Mouse (Mus musculus): ENCODE measurements around the gene Rps9.
"Not testable (repeated sequence)": the region's sequence is repeated elsewhere in the genome, so short reads cannot be mapped to it uniquely, and the experiment has no call there.

The Rps9 gene

GRCm38 (mm10) chr7:3698471-3698870 lies 5.3 kb upstream of the Rps9 start:
- DNase-seq: no peak

GRCm38 (mm10) chr7:3703148-3703878 lies 480 bp upstream of the Rps9 start:
- no peak for DNase-seq

- no peak for DNase-seq
Measured at GRCm38 (mm10) chr7:3704475-3704874, 682 bp downstream of the Rps9 start.

- DNase-seq: peak; percentile 92
Measured at GRCm38 (mm10) chr7:3705461-3705860, 1.7 kb downstream of the Rps9 start.

GRCm38 (mm10) chr7:3705911-3706310 lies 2.1 kb downstream of the Rps9 start:
- DNase-seq: peak; percentile 90

GRCm38 (mm10) chr7:3706343-3706934 lies 2.6 kb downstream of the Rps9 start:
- peak; percentile 94 for DNase-seq

- DNase-seq: peak; percentile 96
Measured at GRCm38 (mm10) chr7:3707027-3707426, 3.2 kb downstream of the Rps9 start.

- peak; percentile 68 for DNase-seq
Measured at GRCm38 (mm10) chr7:3707568-3708413, 4.0 kb downstream of the Rps9 start.

- DNase-seq: not testable (repeated sequence)
Measured at GRCm38 (mm10) chr7:3708447-3708980, 4.7 kb downstream of the Rps9 start.

- no peak for DNase-seq
Measured at GRCm38 (mm10) chr7:3709000-3709399, 5.2 kb downstream of the Rps9 start.

GRCm38 (mm10) chr7:3712264-3712942 lies 8.6 kb downstream of the Rps9 start:
- DNase-seq: peak; percentile 82

GRCm38 (mm10) chr7:3715249-3715648 lies 11.5 kb downstream of the Rps9 start:
- peak; percentile 79 for DNase-seq

GRCm38 (mm10) chr7:3720268-3720667 lies 16.5 kb downstream of the Rps9 start, which contains the start of gene Pirb:
Gene Pirb, minus strand, starts transcription at chr7:3720391.
- peak; percentile 93 for DNase-seq

GRCm38 (mm10) chr7:3725459-3725858 lies 21.7 kb downstream of the Rps9 start:
- not testable (repeated sequence) for DNase-seq

GRCm38 (mm10) chr7:3732675-3733074 lies 28.9 kb downstream of the Rps9 start:
- not testable (repeated sequence) for DNase-seq
